10 mouse cellular contexts compared by ENCODE assay signal in the genomic region with DNA sequence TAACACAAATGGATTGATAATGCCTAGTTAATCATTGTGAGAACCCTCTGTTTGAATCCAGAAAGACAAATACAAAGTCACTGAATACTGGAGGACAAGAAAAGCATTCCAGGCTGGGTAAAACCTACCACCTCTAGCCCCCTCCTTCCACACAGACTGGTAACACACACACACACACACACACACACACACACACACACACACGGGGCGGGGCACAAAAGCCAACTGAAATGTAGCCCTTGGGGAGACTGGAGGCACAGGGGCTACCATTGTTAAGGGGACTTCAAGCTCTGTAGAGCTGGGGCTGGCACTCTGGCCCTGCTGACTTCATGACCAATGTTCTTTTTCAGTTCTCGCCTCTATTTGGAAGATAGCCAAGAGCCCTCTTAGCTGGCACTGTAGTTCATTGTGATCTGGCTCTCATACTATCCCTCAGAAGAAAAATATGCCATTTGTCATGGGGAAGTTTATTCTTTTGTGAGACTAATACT. TPM values are rescaled to one million over a fixed set of nuclear protein-coding genes. Genes with fewer than 3 reads are reported as not detected.
DNase-seq lines count a peak whose midpoint lies in the region; ATAC-seq and TF ChIP-seq lines count a peak whose summit lies in the region.
"Had no signal": no experiment of that assay in that cellular context is flagged by ENCODE, and none has a peak within 500 bp of the region (broad histone marks: within the 10 kb centered on the region; RNA-seq: fewer than 3 reads in every experiment).

No protein-coding gene starts in this region.

- 0 out of 2 replicates have a peak, but pooled peaks cover 6% of the 10 kb centered on the region for H3K4me1 ChIP-seq in heart, embryonic 11.5 days (ENCODE audit: control insufficient read depth, insufficient read depth, low read length)
- H3K4me1 ChIP-seq in midbrain, embryonic 13.5 days (replicated peaks) = peaks cover 14% of the 10 kb centered on the region
- H3K4me1 ChIP-seq in midbrain, embryonic 11.5 days (ENCODE audit: control insufficient read depth, insufficient read depth, low read length) = peaks cover 6% of the 10 kb centered on the region
- H3K4me1 ChIP-seq in hindbrain, postnatal 0 days (ENCODE audit: insufficient read depth, low read length) = peaks cover 5% of the 10 kb centered on the region; the same call in 1 of the 2 replicates
- H3K4me1 ChIP-seq in stomach, embryonic 16.5 days (ENCODE audit: control insufficient read depth, insufficient read depth, low read length) = peaks cover 7% of the 10 kb centered on the region

- no peak for TF ChIP-seq CTCF in hindbrain, postnatal 0 days (IDR thresholded peaks at IDR 0.05; ENCODE audit: low read depth)

- ATAC-seq in heart, embryonic 11.5 days (replicated peaks; ENCODE audit: insufficient number of reproducible peaks, low FRiP score, low TSS enrichment) = no peak
- peak; percentile 73 for ATAC-seq in midbrain, embryonic 13.5 days
- ATAC-seq in midbrain, embryonic 11.5 days (ENCODE audit: low FRiP score) = no peak
- ATAC-seq in hindbrain, postnatal 0 days = peak; percentile 81
- peak; percentile 67 for ATAC-seq in stomach, embryonic 16.5 days (ENCODE audit: insufficient read depth, low FRiP score)

- no peak overlapping the region for H3K27ac ChIP-seq in heart, embryonic 11.5 days (ENCODE audit: low read depth, low read length)
- no peak overlapping the region for H3K27ac ChIP-seq in midbrain, embryonic 13.5 days
- H3K27ac ChIP-seq in midbrain, embryonic 11.5 days (ENCODE audit: low read depth, low read length) = no peak overlapping the region
- no peak overlapping the region for H3K27ac ChIP-seq in hindbrain, postnatal 0 days
- H3K27ac ChIP-seq in stomach, embryonic 16.5 days (ENCODE audit: low read length) = peak overlapping the region; percentile 34
- H3K27ac ChIP-seq: limb, embryonic 15.5 days had no signal

- H3K36me3 ChIP-seq in heart, embryonic 11.5 days (ENCODE audit: control insufficient read depth, insufficient read depth, low read length) = no peaks in the 10 kb centered on the region
- no peaks in the 10 kb centered on the region for H3K36me3 ChIP-seq in midbrain, embryonic 13.5 days
- no peaks in the 10 kb centered on the region for H3K36me3 ChIP-seq in midbrain, embryonic 11.5 days (ENCODE audit: control insufficient read depth, insufficient read depth, low read length)
- H3K36me3 ChIP-seq in hindbrain, postnatal 0 days (ENCODE audit: insufficient read depth, low read length) = no peaks in the 10 kb centered on the region
- H3K36me3 ChIP-seq in stomach, embryonic 16.5 days (ENCODE audit: control insufficient read depth, insufficient read depth, low read length) = no peaks in the 10 kb centered on the region
- H3K36me3 ChIP-seq: limb, embryonic 15.5 days had no signal

- intact Hi-C loops in gastrocnemius, postnatal 36 days (cut with DNase I) = no loop called here

- 55% methylated on average over 3 of the region's 3 CpGs for WGBS in heart, embryonic 11.5 days (ENCODE audit: insufficient replicate concordance)
- 53% methylated on average over 3 of the region's 3 CpGs for WGBS in midbrain, embryonic 13.5 days
- WGBS in midbrain, embryonic 11.5 days = 84% methylated on average over 3 of the region's 3 CpGs
- WGBS in hindbrain, postnatal 0 days = 33% methylated on average over 3 of the region's 3 CpGs
- 40% methylated on average over 3 of the region's 3 CpGs for WGBS in stomach, embryonic 16.5 days

- DNase-seq in heart, adult 11 months = peak; percentile 90
- DNase-seq in midbrain, embryonic 11.5 days (ENCODE audit: low spot score, missing footprints) = no peak
- peak; percentile 67 for DNase-seq in hindbrain, postnatal 0 days (ENCODE audit: low spot score)
- DNase-seq in gastrocnemius, postnatal 36 days = no peak
- no peak for DNase-seq in cerebellum, postnatal 36 days
- DNase-seq: thymus, adult 2 months had no signal

- no peak overlapping the region for H3K9ac ChIP-seq in heart, embryonic 11.5 days (ENCODE audit: low read depth, low read length)
- H3K9ac ChIP-seq in midbrain, embryonic 13.5 days (replicated peaks) = no peak overlapping the region
- no peak overlapping the region for H3K9ac ChIP-seq in midbrain, embryonic 11.5 days (ENCODE audit: low read length)
- H3K9ac ChIP-seq in hindbrain, postnatal 0 days (replicated peaks; ENCODE audit: low read length) = no peak overlapping the region
- no peak overlapping the region for H3K9ac ChIP-seq in stomach, embryonic 16.5 days (ENCODE audit: low read length)
- H3K9ac ChIP-seq: limb, embryonic 15.5 days had no signal

- H3K27me3 ChIP-seq in heart, embryonic 11.5 days (ENCODE audit: control insufficient read depth, insufficient read depth, low read length) = no peaks in the 10 kb centered on the region
- H3K27me3 ChIP-seq in midbrain, embryonic 13.5 days = peaks cover 10% of the 10 kb centered on the region; the same call in 1 of the 2 replicates
- peaks cover 6% of the 10 kb centered on the region for H3K27me3 ChIP-seq in midbrain, embryonic 11.5 days (ENCODE audit: control insufficient read depth, insufficient read depth, low read length)
- no peaks in the 10 kb centered on the region for H3K27me3 ChIP-seq in hindbrain, postnatal 0 days (ENCODE audit: insufficient read depth, low read length)
- H3K27me3 ChIP-seq in stomach, embryonic 16.5 days (ENCODE audit: control insufficient read depth, insufficient read depth, low read length) = no peaks in the 10 kb centered on the region
- H3K27me3 ChIP-seq: limb, embryonic 15.5 days had no signal

- H3K9me3 ChIP-seq in heart, embryonic 11.5 days (replicated peaks; ENCODE audit: control insufficient read depth, low read length) = no peaks in the 10 kb centered on the region
- H3K9me3 ChIP-seq in midbrain, embryonic 13.5 days = no peaks in the 10 kb centered on the region
- no peaks in the 10 kb centered on the region for H3K9me3 ChIP-seq in midbrain, embryonic 11.5 days (ENCODE audit: control insufficient read depth, low read length)
- H3K9me3 ChIP-seq in hindbrain, postnatal 0 days (ENCODE audit: low read length) = no peaks in the 10 kb centered on the region
- H3K9me3 ChIP-seq in stomach, embryonic 16.5 days (replicated peaks; ENCODE audit: control insufficient read depth, low read length) = no peaks in the 10 kb centered on the region
- H3K9me3 ChIP-seq: limb, embryonic 15.5 days had no signal

- H3K4me2 ChIP-seq in heart, embryonic 11.5 days = no peak overlapping the region
- no peak overlapping the region for H3K4me2 ChIP-seq in midbrain, embryonic 13.5 days (replicated peaks)
- no peak overlapping the region for H3K4me2 ChIP-seq in midbrain, embryonic 11.5 days
- no peak overlapping the region for H3K4me2 ChIP-seq in hindbrain, postnatal 0 days (ENCODE audit: low read depth, low read length)
- no peak overlapping the region for H3K4me2 ChIP-seq in stomach, embryonic 16.5 days (ENCODE audit: low read depth, low read length)
- H3K4me2 ChIP-seq: limb, embryonic 15.5 days had no signal

- H3K4me3 ChIP-seq in heart, embryonic 11.5 days (ENCODE audit: low read depth, low read length) = no peak overlapping the region
- no peak overlapping the region for H3K4me3 ChIP-seq in midbrain, embryonic 13.5 days (replicated peaks)
- H3K4me3 ChIP-seq in midbrain, embryonic 11.5 days (ENCODE audit: low read depth, low read length) = no peak overlapping the region
- no peak overlapping the region for H3K4me3 ChIP-seq in hindbrain, postnatal 0 days (ENCODE audit: low read length)
- no peak overlapping the region for H3K4me3 ChIP-seq in stomach, embryonic 16.5 days (replicated peaks; ENCODE audit: low read length)
- H3K4me3 ChIP-seq: limb, embryonic 15.5 days had no signal

RNA-seq across cellular contexts. Expression of gene Ptpn21, which starts 3.9 kb away (rescaled TPM):
- 10.4 and 13.0 TPM in 2 replicates for polyA plus RNA-seq in heart, embryonic 11.5 days (2014; fragmentation: Nextera tagmentation; extraction: Ambion mirVana)
- 5.7 and 6.9 TPM in 2 replicates for polyA plus RNA-seq in midbrain, embryonic 13.5 days (2015; fragmentation: Nextera tagmentation; extraction: Ambion mirVana)
- 7.2 and 8.4 TPM in 2 replicates for polyA plus RNA-seq in midbrain, embryonic 11.5 days (2014; fragmentation: Nextera tagmentation; extraction: Ambion mirVana)
- total RNA-seq in hindbrain, postnatal 0 days (2014; rRNA removed) = 3.7 and 6.0 TPM in 2 replicates
- polyA plus RNA-seq in hindbrain, postnatal 0 days (2015; fragmentation: Nextera tagmentation; extraction: Ambion mirVana) = 2.5 and 2.7 TPM in 2 replicates
- polyA plus RNA-seq in stomach, embryonic 16.5 days (2015; fragmentation: Nextera tagmentation; extraction: Ambion mirVana) = 7.6 and 9.0 TPM in 2 replicates
- 10 to 100 TPM; 25.1 to 25.9 TPM for total RNA-seq in gastrocnemius, postnatal 36 days (2021)

RNA-seq across cellular contexts. Expression of gene Zc3h14, which starts 5.7 kb away (rescaled TPM):
- 110 TPM in 2 replicates for polyA plus RNA-seq in heart, embryonic 11.5 days (2014; fragmentation: Nextera tagmentation; extraction: Ambion mirVana)
- polyA plus RNA-seq in midbrain, embryonic 13.5 days (2015; fragmentation: Nextera tagmentation; extraction: Ambion mirVana) = 116 and 124 TPM in 2 replicates
- 180 and 194 TPM in 2 replicates for polyA plus RNA-seq in midbrain, embryonic 11.5 days (2014; fragmentation: Nextera tagmentation; extraction: Ambion mirVana)
- total RNA-seq in hindbrain, postnatal 0 days (2014; rRNA removed) = 84.1 and 102 TPM in 2 replicates
- 100.0 and 101 TPM in 2 replicates for polyA plus RNA-seq in hindbrain, postnatal 0 days (2015; fragmentation: Nextera tagmentation; extraction: Ambion mirVana)
- 89.8 and 97.5 TPM in 2 replicates for polyA plus RNA-seq in stomach, embryonic 16.5 days (2015; fragmentation: Nextera tagmentation; extraction: Ambion mirVana)
- total RNA-seq in gastrocnemius, postnatal 36 days (2021) = 10 to 100 TPM; 41.3 to 42.5 TPM

Comparison
In these comparisons a context has a peak if more than half of its experiments do, and no peak if none do; other contexts are left out.
1. ATAC-seq: peak in midbrain, embryonic 13.5 days (single experiment), hindbrain, postnatal 0 days (single experiment) and stomach, embryonic 16.5 days (single experiment); none in heart, embryonic 11.5 days (single experiment) and midbrain, embryonic 11.5 days (single experiment).
2. DNase-seq: peak in heart, adult 11 months (single experiment) and hindbrain, postnatal 0 days (single experiment); none in midbrain, embryonic 11.5 days (single experiment), gastrocnemius, postnatal 36 days (0 of 2) and cerebellum, postnatal 36 days (0 of 2).